ENCODE assay signal across 9 mouse cellular contexts in genomic region chr5:136186723-136187122, GRCm38 (mm10). TPM values are rescaled to one million over a fixed set of nuclear protein-coding genes. Genes with fewer than 3 reads are reported as not detected.
DNase-seq lines count a peak whose midpoint lies in the region; ATAC-seq and TF ChIP-seq lines count a peak whose summit lies in the region.
"Had no signal": no experiment of that assay in that cellular context is flagged by ENCODE, and none has a peak within 500 bp of the region (broad histone marks: within the 10 kb centered on the region; RNA-seq: fewer than 3 reads in every experiment).

No protein-coding gene starts in this region.

- DNase-seq in kidney, adult 18-20 months, result peak; percentile 66
- DNase-seq in cerebellum, postnatal 25 days, result peak; percentile 64 to 76
- DNase-seq in heart, postnatal 14 days, result peak; percentile 65 to 67
- peak; percentile 69 for DNase-seq in limb, embryonic 14.5 days (ENCODE audit: low spot score)
- peak; percentile 56 for DNase-seq in retina, adult 2 months (ENCODE audit: low read depth, low spot score)
- DNase-seq in urinary bladder, postnatal 36 days (ENCODE audit: low spot score in 2 of 2), result peak; percentile 35 to 46

- H3K4me2 ChIP-seq in kidney, embryonic 16.5 days (replicated peaks; ENCODE audit: low read depth, low read length), result no peak overlapping the region
- no peak overlapping the region for H3K4me2 ChIP-seq in limb, embryonic 14.5 days (replicated peaks; ENCODE audit: low read depth, low read length, severe bottlenecking)

- no peak for TF ChIP-seq POLR2A in ES-Bruce4 (IDR thresholded peaks at IDR 0.05; ENCODE audit: insufficient read depth, low read length)
- no peak for TF ChIP-seq POLR2A in limb, embryonic 14.5 days (IDR thresholded peaks at IDR 0.05; ENCODE audit: borderline replicate concordance, extremely low read depth, insufficient read depth, insufficient read length)

- H3K36me3 ChIP-seq in kidney, embryonic 16.5 days (ENCODE audit: insufficient read depth, low read length), result peaks cover 56% of the 10 kb centered on the region
- H3K36me3 ChIP-seq in ES-Bruce4 (ENCODE audit: control insufficient read depth, insufficient read depth, low read length, poor library complexity, severe bottlenecking), result peaks cover 24% of the 10 kb centered on the region
- peaks cover 74% of the 10 kb centered on the region for H3K36me3 ChIP-seq in limb, embryonic 14.5 days (ENCODE audit: control insufficient read depth, insufficient read depth, low read length)

- TF ChIP-seq EP300 in ES-Bruce4 (IDR thresholded peaks at IDR 0.05; ENCODE audit: insufficient read depth, low read depth, low read length), result no peak

- H3K4me3 ChIP-seq in kidney, embryonic 16.5 days (ENCODE audit: low read length), result no peak overlapping the region
- H3K4me3 ChIP-seq in ES-Bruce4 (ENCODE audit: low read depth, low read length), result no peak overlapping the region
- H3K4me3 ChIP-seq in limb, embryonic 14.5 days (replicated peaks; ENCODE audit: low read length), result no peak overlapping the region
- H3K4me3 ChIP-seq: megakaryocyte, embryonic 14.5 days had no signal

- no peak for ATAC-seq in kidney, embryonic 16.5 days (ENCODE audit: low FRiP score, low TSS enrichment)
- peak; percentile 57; the same call in 1 of the 2 replicates for ATAC-seq in limb, embryonic 14.5 days (ENCODE audit: low FRiP score, low read depth)

- 42% methylated on average over 4 of the region's 4 CpGs for WGBS in kidney, embryonic 16.5 days
- 45% methylated on average over 4 of the region's 4 CpGs for WGBS in limb, embryonic 14.5 days

- peak; percentile 80 for TF ChIP-seq CTCF in ES-Bruce4 (IDR thresholded peaks at IDR 0.05; ENCODE audit: low read depth, low read length)

- no peaks in the 10 kb centered on the region for H3K4me1 ChIP-seq in kidney, embryonic 16.5 days (ENCODE audit: insufficient read depth, low read length)
- no peaks in the 10 kb centered on the region for H3K4me1 ChIP-seq in ES-Bruce4 (ENCODE audit: control insufficient read depth, insufficient read depth, low read length)
- H3K4me1 ChIP-seq in limb, embryonic 14.5 days (ENCODE audit: control insufficient read depth, insufficient read depth, low read length), result no peaks in the 10 kb centered on the region

- H3K27ac ChIP-seq in kidney, embryonic 16.5 days (ENCODE audit: low read length), result no peak overlapping the region
- H3K27ac ChIP-seq in ES-Bruce4 (ENCODE audit: insufficient read depth, low read length), result no peak overlapping the region
- no peak overlapping the region for H3K27ac ChIP-seq in limb, embryonic 14.5 days (replicated peaks; ENCODE audit: low read depth, low read length)

- H3K9ac ChIP-seq in kidney, embryonic 16.5 days (replicated peaks; ENCODE audit: low read length), result no peak overlapping the region
- H3K9ac ChIP-seq in ES-Bruce4 (ENCODE audit: low read depth, poor library complexity, severe bottlenecking), result no peak overlapping the region
- H3K9ac ChIP-seq in limb, embryonic 14.5 days (ENCODE audit: low read depth, low read length, severe bottlenecking), result no peak overlapping the region

- H3K27me3 ChIP-seq in kidney, embryonic 16.5 days (ENCODE audit: insufficient read depth, low read length), result no peaks in the 10 kb centered on the region
- H3K27me3 ChIP-seq in ES-Bruce4 (ENCODE audit: control insufficient read depth, insufficient read depth, low read length, poor library complexity, severe bottlenecking), result no peaks in the 10 kb centered on the region
- no peaks in the 10 kb centered on the region for H3K27me3 ChIP-seq in limb, embryonic 14.5 days (ENCODE audit: control insufficient read depth, insufficient read depth, low read length)
- H3K27me3 ChIP-seq: megakaryocyte, embryonic 14.5 days had no signal

- intact Hi-C loops in heart, postnatal 14 days (cut with DNase I), result loop anchor here (2.0 kb wide), 2 partner anchors 50 to 84 kb away; partner anchors contain the start of genes Alkbh4 and Lrwd1

- H3K9me3 ChIP-seq in kidney, embryonic 16.5 days (ENCODE audit: low read length), result no peaks in the 10 kb centered on the region
- no peaks in the 10 kb centered on the region for H3K9me3 ChIP-seq in ES-Bruce4 (replicated peaks; ENCODE audit: control insufficient read depth, insufficient read depth, low read length, poor library complexity, severe bottlenecking)
- no peaks in the 10 kb centered on the region for H3K9me3 ChIP-seq in limb, embryonic 14.5 days (ENCODE audit: control insufficient read depth, low read length)
- H3K9me3 ChIP-seq: megakaryocyte, embryonic 14.5 days had no signal

RNA-seq across cellular contexts. Expression of gene Prkrip1, which starts 12.0 kb away (rescaled TPM):
- 47.1 and 52.0 TPM in 2 replicates for polyA plus RNA-seq in kidney, embryonic 16.5 days (2015; fragmentation: Nextera tagmentation; extraction: Ambion mirVana)
- polyA plus RNA-seq in ES-Bruce4 (2011; ENCODE audit: insufficient read depth, insufficient read length, low read depth, missing spikeins), result 45.3 and 48.3 TPM in 2 replicates
- 10 to 100 TPM; 20.3 to 21.7 TPM for total RNA-seq in heart, postnatal 14 days (2021)
- 20.4 and 32.4 TPM in 2 replicates for polyA plus RNA-seq in limb, embryonic 14.5 days (2012; rRNA removed)
- polyA plus RNA-seq in limb, embryonic 14.5 days (2014; fragmentation: Nextera tagmentation; extraction: Ambion mirVana), result 52.3 and 53.0 TPM in 2 replicates

RNA-seq across cellular contexts. Expression of gene Orai2, which starts 16.2 kb away (rescaled TPM):
- 6.1 and 6.6 TPM in 2 replicates for polyA plus RNA-seq in kidney, embryonic 16.5 days (2015; fragmentation: Nextera tagmentation; extraction: Ambion mirVana)
- 1.5 and 1.7 TPM in 2 replicates for polyA plus RNA-seq in ES-Bruce4 (2011; ENCODE audit: insufficient read depth, insufficient read length, low read depth, missing spikeins)
- 1 to 10 TPM; 2.3 to 3.4 TPM for total RNA-seq in heart, postnatal 14 days (2021)
- 13.7 and 18.4 TPM in 2 replicates for polyA plus RNA-seq in limb, embryonic 14.5 days (2012; rRNA removed)
- 9.0 and 10.2 TPM in 2 replicates for polyA plus RNA-seq in limb, embryonic 14.5 days (2014; fragmentation: Nextera tagmentation; extraction: Ambion mirVana)

RNA-seq across cellular contexts. Expression of gene Alkbh4, which starts 50.8 kb away (rescaled TPM):
- polyA plus RNA-seq in kidney, embryonic 16.5 days (2015; fragmentation: Nextera tagmentation; extraction: Ambion mirVana), result 19.3 and 20.2 TPM in 2 replicates
- polyA plus RNA-seq in ES-Bruce4 (2011; ENCODE audit: insufficient read depth, insufficient read length, low read depth, missing spikeins), result 8.7 and 10.6 TPM in 2 replicates
- 1 to 10 TPM; 4.6 to 6.0 TPM for total RNA-seq in heart, postnatal 14 days (2021)
- polyA plus RNA-seq in limb, embryonic 14.5 days (2012; rRNA removed), result 20.0 and 28.9 TPM in 2 replicates
- polyA plus RNA-seq in limb, embryonic 14.5 days (2014; fragmentation: Nextera tagmentation; extraction: Ambion mirVana), result 15.0 and 16.1 TPM in 2 replicates

RNA-seq across cellular contexts. Expression of gene Lrwd1, which starts 50.8 kb away (rescaled TPM):
- 39.5 and 40.2 TPM in 2 replicates for polyA plus RNA-seq in kidney, embryonic 16.5 days (2015; fragmentation: Nextera tagmentation; extraction: Ambion mirVana)
- polyA plus RNA-seq in ES-Bruce4 (2011; ENCODE audit: insufficient read depth, insufficient read length, low read depth, missing spikeins), result 49.1 and 54.6 TPM in 2 replicates
- 1 to 10 TPM; 6.5 to 7.0 TPM for total RNA-seq in heart, postnatal 14 days (2021)
- polyA plus RNA-seq in limb, embryonic 14.5 days (2012; rRNA removed), result 59.4 and 71.7 TPM in 2 replicates
- polyA plus RNA-seq in limb, embryonic 14.5 days (2014; fragmentation: Nextera tagmentation; extraction: Ambion mirVana), result 31.1 and 33.6 TPM in 2 replicates

RNA-seq across cellular contexts. Expression of gene Sh2b2, which starts 59.6 kb away (rescaled TPM):
- 5.0 and 5.3 TPM in 2 replicates for polyA plus RNA-seq in kidney, embryonic 16.5 days (2015; fragmentation: Nextera tagmentation; extraction: Ambion mirVana)
- 2.3 and 2.7 TPM in 2 replicates for polyA plus RNA-seq in ES-Bruce4 (2011; ENCODE audit: insufficient read depth, insufficient read length, low read depth, missing spikeins)
- total RNA-seq in heart, postnatal 14 days (2021), result 1 to 10 TPM; 1.6 TPM
- 14.6 and 19.7 TPM in 2 replicates for polyA plus RNA-seq in limb, embryonic 14.5 days (2012; rRNA removed)
- polyA plus RNA-seq in limb, embryonic 14.5 days (2014; fragmentation: Nextera tagmentation; extraction: Ambion mirVana), result 6.3 and 9.0 TPM in 2 replicates
